Mouse (Mus musculus) midbrain, embryonic 14.5 days (tissue): ENCODE measurements around the gene Gm28042. TPM values are rescaled to one million over a fixed set of nuclear protein-coding genes. Genes with fewer than 3 reads are reported as not detected.

Experiments used
- microRNA-seq: library from miRNA; unstranded; fragments of <30 nt; microRNA quantifications from one replicate; pipeline ENCODE4, GENCODE M21; 2016
- polyA plus RNA-seq: library from polyadenylated mRNA; unstranded; fragments of >200 nt; fragmentation: Nextera tagmentation; extraction: Ambion mirVana; gene quantifications from 2 replicates; pipeline ENCODE4 v1.2.1, GENCODE M21; 2014

Gene Gm28042
- polyA plus RNA-seq, 1 experiment from 2014 or later = 5.2 TPM

Small RNAs within 50 kb of the gene (microRNA-seq; reads per million reads assigned to microRNA genes)
- not detected for gene Mir7665

Other genes starting within 250 kb of the Gm28042 start
- gene Rpap1, start 240.0 kb upstream of the Gm28042 start, polyA plus RNA-seq = 12.5 and 21.3 TPM in 2 replicates
- gene Tyro3, start 229.8 kb upstream of the Gm28042 start, polyA plus RNA-seq = 20.0 and 20.2 TPM in 2 replicates
- 35.8 and 42.8 TPM in 2 replicates for gene Mga, start 130.3 kb upstream of the Gm28042 start, polyA plus RNA-seq
- 7.2 and 8.1 TPM in 2 replicates for gene Mapkbp1, start 54.8 kb upstream of the Gm28042 start, polyA plus RNA-seq
- 16.7 and 18.7 TPM in 2 replicates for gene Jmjd7, start within 50 bp of the Gm28042 start, polyA plus RNA-seq
- 2.6 and 4.0 TPM in 2 replicates for gene Pla2g4b, start 5.9 kb downstream of the Gm28042 start, polyA plus RNA-seq
- 3.5 and 11.9 TPM in 2 replicates for gene Ehd4, start 127.1 kb downstream of the Gm28042 start, polyA plus RNA-seq
- gene Pla2g4e, start 217.8 kb downstream of the Gm28042 start, polyA plus RNA-seq = 3.5 and 6.4 TPM in 2 replicates